In genomic region chr7:37011180-37011754, GRCm38 (mm10) we compare ENCODE assay signal across 8 mouse cellular contexts.
DNase-seq lines count a peak whose midpoint lies in the region; ATAC-seq lines count a peak whose summit lies in the region.

No protein-coding gene starts in this region.

- no peaks in the 10 kb centered on the region for H3K27me3 ChIP-seq in heart, embryonic 16.5 days (ENCODE audit: control insufficient read depth, insufficient read depth, low read length)
- 0 out of 2 replicates have a peak, but pooled peaks cover 15% of the 10 kb centered on the region for H3K27me3 ChIP-seq in limb, embryonic 13.5 days

- no peak overlapping the region for H3K4me2 ChIP-seq in heart, embryonic 16.5 days (ENCODE audit: low read depth, low read length)
- peak overlapping the region; percentile 44 for H3K4me2 ChIP-seq in limb, embryonic 13.5 days (replicated peaks)

- WGBS in heart, embryonic 16.5 days: 43% methylated on average over 6 of the region's 6 CpGs
- WGBS in limb, embryonic 13.5 days: 16% methylated on average over 6 of the region's 6 CpGs

- peak overlapping the region; percentile 31 for H3K27ac ChIP-seq in heart, embryonic 16.5 days (ENCODE audit: low read length)
- peak overlapping the region; percentile 48; the same call in 1 of the 2 replicates for H3K27ac ChIP-seq in limb, embryonic 13.5 days

- no peak overlapping the region for H3K9ac ChIP-seq in heart, embryonic 16.5 days (ENCODE audit: low read length)
- H3K9ac ChIP-seq in limb, embryonic 13.5 days: no peak overlapping the region

- peak; percentile 5 for DNase-seq in urinary bladder, postnatal 14 days (ENCODE audit: low spot score)
- DNase-seq in urinary bladder, postnatal 25 days (ENCODE audit: low spot score): no peak
- no peak for DNase-seq in spleen, adult 12 weeks (ENCODE audit: low spot score)
- no peak for DNase-seq in spleen, postnatal 36 days (ENCODE audit: low spot score in 2 of 2)
- no peak for DNase-seq in adipocyte (ENCODE audit: low spot score)
- no peak for DNase-seq in layer of hippocampus, postnatal 36 days

- H3K36me3 ChIP-seq in heart, embryonic 16.5 days (ENCODE audit: control insufficient read depth, insufficient read depth): no peaks in the 10 kb centered on the region
- no peaks in the 10 kb centered on the region for H3K36me3 ChIP-seq in limb, embryonic 13.5 days

- no peak overlapping the region for H3K4me3 ChIP-seq in heart, embryonic 16.5 days (ENCODE audit: low read length)
- H3K4me3 ChIP-seq in limb, embryonic 13.5 days: no peak overlapping the region

- H3K9me3 ChIP-seq in heart, embryonic 16.5 days (replicated peaks; ENCODE audit: control insufficient read depth, low read length): no peaks in the 10 kb centered on the region
- no peaks in the 10 kb centered on the region for H3K9me3 ChIP-seq in limb, embryonic 13.5 days

- H3K4me1 ChIP-seq in heart, embryonic 16.5 days (ENCODE audit: control insufficient read depth, insufficient read depth, low read length): no peaks in the 10 kb centered on the region; the same call in 1 of the 2 replicates
- peaks cover 23% of the 10 kb centered on the region for H3K4me1 ChIP-seq in limb, embryonic 13.5 days

- no peak for ATAC-seq in heart, embryonic 16.5 days (replicated peaks; ENCODE audit: extremely low read depth, insufficient read depth, low FRiP score)
- ATAC-seq in limb, embryonic 13.5 days (ENCODE audit: low FRiP score, low read depth): peak; percentile 77; the same call in 1 of the 2 replicates
